Mouse (Mus musculus): Measurements from ENCODE around the gene D1Ertd622e.

The D1Ertd622e gene

DNA sequence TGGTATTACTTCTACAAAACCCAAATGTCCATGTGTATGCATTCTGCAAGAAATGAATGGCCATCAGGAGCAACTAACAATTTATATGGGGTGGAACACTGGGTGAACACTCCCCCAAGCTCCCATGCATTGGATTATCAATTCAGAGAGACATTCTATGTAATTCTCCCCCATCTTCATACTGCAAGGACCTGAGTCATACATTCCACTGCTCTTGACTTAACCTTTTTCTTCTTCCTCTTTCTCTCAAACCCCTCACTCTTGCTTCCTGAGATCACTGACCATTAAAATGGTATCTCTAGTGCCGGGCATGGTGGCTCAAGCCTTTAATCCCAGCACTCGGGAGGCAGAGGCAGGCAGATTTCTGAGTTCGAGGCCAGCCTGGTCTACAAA is 83.9 kb downstream of the D1Ertd622e start:
- DNase-seq = no peak

DNA sequence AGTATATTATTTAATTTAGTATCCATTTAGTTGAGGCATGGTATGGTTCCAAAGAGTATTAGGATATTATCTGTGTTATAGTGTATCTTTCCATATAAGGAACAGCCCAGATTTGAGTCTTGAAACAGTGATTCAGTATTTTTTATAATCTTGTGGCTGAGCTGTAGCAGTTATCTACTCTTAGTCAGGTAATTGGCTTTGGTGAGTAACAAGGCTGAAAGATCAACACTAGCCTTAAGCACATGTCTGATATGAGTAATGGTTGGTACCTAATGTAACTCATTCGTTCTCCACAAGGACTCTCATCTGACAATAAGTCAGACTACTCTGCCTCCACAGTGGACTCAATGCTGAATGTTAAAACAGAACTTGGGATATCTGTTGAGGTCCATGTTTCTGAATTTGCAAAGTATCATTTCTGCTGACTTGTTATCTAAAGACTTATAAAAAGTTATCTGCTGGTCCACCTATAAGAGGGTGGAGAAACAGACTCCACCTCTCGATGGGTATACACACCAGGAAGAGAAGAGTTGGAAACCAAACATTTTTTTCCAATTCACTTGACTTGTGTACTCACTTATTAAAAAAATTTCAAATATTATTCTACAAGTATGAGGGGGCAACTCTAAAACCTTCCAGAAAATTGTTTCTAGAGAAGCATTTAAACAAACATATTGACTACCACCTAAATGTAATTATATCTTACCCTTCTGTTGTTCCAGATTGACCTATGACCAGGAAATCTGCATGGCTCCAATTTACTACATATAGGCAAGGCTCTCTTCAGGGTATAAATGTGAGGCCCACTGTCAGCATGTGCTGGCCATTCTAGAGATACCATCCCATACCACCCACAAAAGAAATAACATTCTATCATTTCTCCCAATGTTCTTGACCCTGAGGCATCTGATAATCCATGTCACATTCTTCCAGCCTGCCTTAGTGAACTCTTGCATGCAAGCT is 84.5 kb downstream of the D1Ertd622e start:
- DNase-seq = no peak

DNA sequence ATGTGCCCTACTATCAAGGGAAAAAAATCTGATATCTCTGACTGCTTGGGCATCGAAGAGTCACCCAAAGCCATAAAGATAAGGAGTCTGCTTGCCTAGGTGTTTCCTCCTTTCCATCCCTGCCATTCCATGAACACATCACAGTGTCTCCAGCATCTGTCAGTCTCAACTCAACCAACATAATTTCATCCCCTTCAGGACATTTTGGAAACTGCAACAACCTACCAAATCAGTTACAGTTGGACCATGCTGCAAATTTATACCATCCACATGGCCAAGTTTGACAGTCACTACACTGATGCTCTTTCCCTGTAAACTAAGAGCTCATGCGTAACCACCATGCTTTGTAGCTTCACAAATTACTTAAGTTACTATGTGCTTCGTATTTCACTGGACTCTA is 85.3 kb downstream of the D1Ertd622e start:
- no peak for DNase-seq

DNA sequence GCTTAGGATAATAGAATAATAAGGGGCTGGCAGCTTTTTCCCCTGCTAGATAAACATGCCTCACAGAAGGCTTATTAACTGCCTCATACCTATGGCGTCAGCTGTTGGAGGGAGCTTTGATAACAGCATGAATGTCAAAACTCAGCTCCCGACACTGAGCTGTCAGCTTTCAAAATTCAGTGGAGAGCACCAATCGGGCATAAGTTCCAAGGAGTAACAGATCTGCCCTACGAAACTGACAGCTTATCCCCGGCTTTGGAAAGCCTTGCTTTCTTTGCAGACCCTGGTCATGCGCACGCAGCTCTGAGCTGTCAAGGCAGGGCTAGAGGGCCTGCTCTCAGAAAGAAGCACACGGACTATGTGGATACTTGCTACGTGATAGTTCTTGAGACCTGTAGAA is 91.1 kb downstream of the D1Ertd622e start:
- DNase-seq = no peak

- no peak for DNase-seq
Measured at GRCm38 (mm10) chr1:97567956-97568355, 93.9 kb downstream of the D1Ertd622e start.

DNA sequence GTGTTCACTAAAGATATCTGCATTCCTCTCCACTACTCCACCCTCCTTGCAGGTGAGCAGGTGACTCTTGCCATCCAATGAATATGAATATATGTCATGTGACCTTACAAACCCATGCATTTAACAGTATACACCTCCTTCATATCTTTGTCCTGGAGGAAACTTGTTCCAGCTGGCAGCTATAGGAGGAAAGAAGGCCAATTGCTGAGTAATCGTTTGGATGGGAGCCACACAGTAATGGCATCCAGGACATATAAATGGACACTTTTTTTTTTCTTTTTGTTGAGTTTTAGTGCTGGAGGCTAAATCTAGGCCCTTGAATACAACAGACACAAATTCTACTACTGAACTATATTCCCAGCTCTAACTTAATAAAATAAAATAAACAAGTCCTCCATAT is 97.2 kb downstream of the D1Ertd622e start:
- DNase-seq = no peak

DNA sequence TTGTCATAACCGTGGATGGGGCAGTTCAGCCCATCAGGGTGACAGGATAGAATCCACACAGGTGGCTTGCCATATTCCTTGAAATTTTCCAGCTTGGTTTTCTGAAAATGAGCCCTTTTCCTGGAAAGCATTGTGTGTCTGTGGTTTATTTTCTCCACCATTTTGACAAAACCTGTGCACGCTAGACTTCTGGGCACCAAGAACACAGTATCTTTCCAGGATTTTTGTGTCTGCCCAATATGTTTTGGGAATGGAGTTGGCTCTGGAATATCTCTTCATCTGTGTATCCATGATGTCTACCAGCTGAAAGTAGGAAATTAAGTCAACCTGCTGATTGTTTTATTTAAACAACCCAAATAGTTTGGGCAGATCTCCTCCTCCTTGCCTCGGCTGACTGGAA is 99.0 kb downstream of the D1Ertd622e start:
- DNase-seq = no peak

Data from kidney, postnatal 25 days (tissue).